Mouse (Mus musculus) embryonic facial prominence, embryonic 12.5 days (tissue): Measurements from ENCODE around the gene Rfx2. TPM values are rescaled to one million over a fixed set of nuclear protein-coding genes. Genes with fewer than 3 reads are reported as not detected.
A peak's percentile ranks its signal among the peaks of the same experiment; 100 is the strongest.

Experiments
- ATAC-seq: fragments of 200-750 bp; cut with Nextera tagmentation; 2 replicates; pipeline ENCODE4 v1.8.0; 2017; ENCODE audit not compliant: insufficient number of reproducible peaks, insufficient read depth, low FRiP score, low TSS enrichment
- H3K27ac ChIP-seq: fragments of 300-500 bp; sonication (generic); 2 replicates; pipeline ENCODE4 v1.5.1; 2016; ENCODE audit warnings: mild to moderate bottlenecking
- H3K27me3 ChIP-seq: fragments of 300-500 bp; sonication (generic); 2 replicates; pipeline ENCODE4 v1.6.1; 2016; ENCODE audit warnings: mild to moderate bottlenecking, moderate library complexity
- H3K36me3 ChIP-seq: fragments of 300-500 bp; sonication (generic); 2 replicates; pipeline ENCODE4 v1.6.1; 2016; ENCODE audit warnings: mild to moderate bottlenecking
- H3K4me1 ChIP-seq: fragments of 300-500 bp; sonication (generic); 2 replicates; pipeline ENCODE4 v1.6.1; 2016
- H3K4me2 ChIP-seq: fragments of 300-500 bp; sonication (generic); replicated peaks from 2 replicates; pipeline ENCODE4 v1.6.1; 2016; ENCODE audit warnings: mild to moderate bottlenecking, moderate library complexity
- H3K4me3 ChIP-seq: fragments of 300-500 bp; sonication (generic); 2 replicates; pipeline ENCODE4 v1.5.1; 2016; ENCODE audit warnings: mild to moderate bottlenecking
- H3K9ac ChIP-seq: fragments of 300-500 bp; sonication (generic); 2 replicates; pipeline ENCODE4 v1.6.1; 2016; ENCODE audit warnings: mild to moderate bottlenecking, moderate library complexity
- H3K9me3 ChIP-seq: fragments of 300-500 bp; sonication (generic); 2 replicates; pipeline ENCODE4 v1.6.1; 2016; ENCODE audit warnings: mild to moderate bottlenecking, moderate library complexity
- WGBS: fragments of 180-500 bp; shearing (Covaris S2); methylation state at CpG from one replicate; pipeline ENCODE4 v1.1.7; 2016; 5-methylcytosine and 5-hydroxymethylcytosine counted together
- polyA plus RNA-seq: library from polyadenylated mRNA; unstranded; fragments of >200 nt; fragmentation: Nextera tagmentation; extraction: Ambion mirVana; gene quantifications from 2 replicates; pipeline ENCODE4 v1.2.1, GENCODE M21; 2016

Rfx2 gene
- polyA plus RNA-seq, 1 experiment from 2014 or later: 5.5 TPM

- Histone ChIP-seq H3K27ac (no peak within 1 kb of the TSS), H3K9me3 (no peaks in the 10 kb centered on the region), H3K4me1 (peaks cover 4% of the 10 kb centered on the region; the same call in 1 of the 2 replicates), H3K4me3 (no peak within 1 kb of the TSS), H3K9ac (no peak within 1 kb of the TSS), H3K36me3 (peaks cover 48% of the 10 kb centered on the region), H3K27me3 (no peaks in the 10 kb centered on the region), H3K4me2 (no peak within 1 kb of the TSS)
- WGBS: 89% methylated on average over 5 of the region's 5 CpGs
- no peak for ATAC-seq
These were observed 60.9 kb downstream of the Rfx2 start, which contains the start of gene Prr22 for GRCm38 (mm10) chr17:56769950-56770349. Prr22 (plus strand) TSS chr17:56770250.

- no peak overlapping the region for H3K27ac ChIP-seq
- no peak for ATAC-seq
- H3K9me3 ChIP-seq: no peaks in the 10 kb centered on the region
- no peak overlapping the region for H3K9ac ChIP-seq
- no peak overlapping the region for H3K4me3 ChIP-seq
- no peak overlapping the region for H3K4me2 ChIP-seq
- peaks cover 4% of the 10 kb centered on the region; the same call in 1 of the 2 replicates for H3K4me1 ChIP-seq
- H3K27me3 ChIP-seq: no peaks in the 10 kb centered on the region
- 94% methylated on average over 11 of the region's 11 CpGs for WGBS
- H3K36me3 ChIP-seq: peaks cover 48% of the 10 kb centered on the region
These were observed 61.9 kb downstream of the Rfx2 start for GRCm38 (mm10) chr17:56768941-56769340.

GRCm38 (mm10) chr17:56767531-56768135 lies 63.2 kb downstream of the Rfx2 start:
- Histone ChIP-seq H3K9ac (no peak overlapping the region), H3K27ac (no peak overlapping the region), H3K4me3 (no peak overlapping the region), H3K27me3 (no peaks in the 10 kb centered on the region), H3K4me2 (no peak overlapping the region), H3K9me3 (no peaks in the 10 kb centered on the region), H3K36me3 (peaks cover 48% of the 10 kb centered on the region), H3K4me1 (peaks cover 7% of the 10 kb centered on the region; the same call in 1 of the 2 replicates)
- WGBS: 94% methylated on average over 29 of the region's 29 CpGs
- ATAC-seq: no peak

- Histone ChIP-seq H3K4me2 (no peak overlapping the region), H3K9ac (no peak overlapping the region), H3K27me3 (no peaks in the 10 kb centered on the region), H3K4me3 (no peak overlapping the region), H3K27ac (no peak overlapping the region), H3K4me1 (peaks cover 15% of the 10 kb centered on the region), H3K36me3 (peaks cover 48% of the 10 kb centered on the region), H3K9me3 (no peaks in the 10 kb centered on the region)
- no peak for ATAC-seq
- WGBS: 92% methylated on average over 27 of the region's 27 CpGs
These were observed 64.0 kb downstream of the Rfx2 start for GRCm38 (mm10) chr17:56766631-56767405.

GRCm38 (mm10) chr17:56765431-56765830 lies 65.4 kb downstream of the Rfx2 start:
- peak overlapping the region; percentile 78 for H3K4me2 ChIP-seq
- peak overlapping the region; percentile 76 for H3K4me3 ChIP-seq
- 59% methylated on average over 12 of the region's 12 CpGs for WGBS
- no peak for ATAC-seq
- H3K9me3 ChIP-seq: no peaks in the 10 kb centered on the region
- peaks cover 4% of the 10 kb centered on the region; the same call in 1 of the 2 replicates for H3K27me3 ChIP-seq
- H3K27ac ChIP-seq: no peak overlapping the region
- H3K4me1 ChIP-seq: peaks cover 20% of the 10 kb centered on the region
- peak overlapping the region; percentile 74 for H3K9ac ChIP-seq
- peaks cover 39% of the 10 kb centered on the region for H3K36me3 ChIP-seq

GRCm38 (mm10) chr17:56764474-56765354 lies 66.1 kb downstream of the Rfx2 start, which contains the start of gene Dus3l:
Dus3l (plus strand) TSS chr17:56764757.
- ATAC-seq: peak; percentile 70
- Histone ChIP-seq H3K9ac (peak within 1 kb of the TSS; percentile 74), H3K4me1 (peaks cover 20% of the 10 kb centered on the region), H3K27me3 (peaks cover 9% of the 10 kb centered on the region; the same call in 1 of the 2 replicates), H3K36me3 (peaks cover 32% of the 10 kb centered on the region), H3K4me3 (peak within 1 kb of the TSS; percentile 76), H3K9me3 (no peaks in the 10 kb centered on the region), H3K4me2 (peak within 1 kb of the TSS; percentile 78), H3K27ac (peak within 1 kb of the TSS; percentile 93)
- 2% methylated on average over 56 of the region's 58 CpGs for WGBS

GRCm38 (mm10) chr17:56763741-56764250 lies 67.0 kb downstream of the Rfx2 start:
- no peak overlapping the region for H3K27ac ChIP-seq
- peaks cover 10% of the 10 kb centered on the region; the same call in 1 of the 2 replicates for H3K27me3 ChIP-seq
- no peak overlapping the region for H3K9ac ChIP-seq
- peak overlapping the region; percentile 78; the same call in 1 of the 2 replicates for H3K4me2 ChIP-seq
- H3K9me3 ChIP-seq: no peaks in the 10 kb centered on the region
- peaks cover 24% of the 10 kb centered on the region for H3K36me3 ChIP-seq
- H3K4me3 ChIP-seq: peak overlapping the region; percentile 76; the same call in 1 of the 2 replicates
- 75% methylated on average over 8 of the region's 8 CpGs for WGBS
- peaks cover 20% of the 10 kb centered on the region for H3K4me1 ChIP-seq
- no peak for ATAC-seq

- H3K4me2 ChIP-seq: no peak overlapping the region
- no peak overlapping the region for H3K4me3 ChIP-seq
- H3K9me3 ChIP-seq: no peaks in the 10 kb centered on the region
- WGBS: 49% methylated on average over 27 of the region's 27 CpGs
- ATAC-seq: no peak
- peaks cover 20% of the 10 kb centered on the region for H3K4me1 ChIP-seq
- peak overlapping the region; percentile 41 for H3K27ac ChIP-seq
- peaks cover 16% of the 10 kb centered on the region for H3K36me3 ChIP-seq
- no peak overlapping the region for H3K9ac ChIP-seq
- peaks cover 13% of the 10 kb centered on the region; the same call in 1 of the 2 replicates for H3K27me3 ChIP-seq
These were observed 67.8 kb downstream of the Rfx2 start for GRCm38 (mm10) chr17:56762769-56763731.

GRCm38 (mm10) chr17:56761991-56762410 lies 68.8 kb downstream of the Rfx2 start:
- Histone ChIP-seq H3K4me1 (peaks cover 29% of the 10 kb centered on the region), H3K4me3 (peak overlapping the region; percentile 48), H3K27me3 (peaks cover 24% of the 10 kb centered on the region), H3K9me3 (no peaks in the 10 kb centered on the region), H3K27ac (peak overlapping the region; percentile 75), H3K36me3 (peaks cover 7% of the 10 kb centered on the region), H3K9ac (peak overlapping the region; percentile 57), H3K4me2 (peak overlapping the region; percentile 75)
- under 1% methylated on average over 28 of the region's 28 CpGs for WGBS
- ATAC-seq: peak; percentile 8; the same call in 1 of the 2 replicates

- no peak for ATAC-seq
- no peak overlapping the region for H3K4me3 ChIP-seq
- H3K27me3 ChIP-seq: peaks cover 33% of the 10 kb centered on the region
These were observed 69.7 kb downstream of the Rfx2 start for GRCm38 (mm10) chr17:56761077-56761476.

More at GRCm38 (mm10) chr17:56761077-56761476, 69.7 kb downstream of the Rfx2 start:
- H3K27ac ChIP-seq: 0 out of 2 replicates have a peak overlapping the region, but pooled peaks have one; percentile 75
- no peak overlapping the region; the same call in 1 of the 2 replicates for H3K9ac ChIP-seq
- H3K36me3 ChIP-seq: no peaks in the 10 kb centered on the region
- 74% methylated on average over 3 of the region's 3 CpGs for WGBS
- H3K4me2 ChIP-seq: no peak overlapping the region
- H3K4me1 ChIP-seq: peaks cover 33% of the 10 kb centered on the region
- H3K9me3 ChIP-seq: no peaks in the 10 kb centered on the region
